Mouse (Mus musculus) forebrain, embryonic 14.5 days (tissue): ENCODE data around the gene Apoc2. TPM values are rescaled to one million over a fixed set of nuclear protein-coding genes. Genes with fewer than 3 reads are reported as not detected.

Experiments
- polyA plus RNA-seq: library from polyadenylated mRNA; unstranded; fragments of >200 nt; fragmentation: Nextera tagmentation; extraction: Ambion mirVana; gene quantifications from 2 replicates; pipeline ENCODE4 v1.2.1, GENCODE M21; 2014

Gene Apoc2
- polyA plus RNA-seq, 1 experiment from 2014 or later = not detected

Other genes starting within 250 kb of the Apoc2 start
- 9.2 and 13.0 TPM in 2 replicates for gene Mark4, start 219.1 kb downstream of the Apoc2 start, polyA plus RNA-seq
- gene Exoc3l2, start 214.6 kb downstream of the Apoc2 start, polyA plus RNA-seq = 0.16 and 0.25 TPM in 2 replicates
- gene Bloc1s3, start 169.6 kb downstream of the Apoc2 start, polyA plus RNA-seq = 2.1 and 2.3 TPM in 2 replicates
- gene Trappc6a, start 169.5 kb downstream of the Apoc2 start, polyA plus RNA-seq = 34.2 and 42.5 TPM in 2 replicates
- 0.36 and 0.57 TPM in 2 replicates for gene Nkpd1, start 160.1 kb downstream of the Apoc2 start, polyA plus RNA-seq
- 12.6 and 13.5 TPM in 2 replicates for gene Ppp1r37, start 114.9 kb downstream of the Apoc2 start, polyA plus RNA-seq
- gene Zfp296, start 100.7 kb downstream of the Apoc2 start, polyA plus RNA-seq = 0.15 TPM in 1 of 2 replicates, not detected in the other
- 134 and 146 TPM in 2 replicates for gene Gemin7, start 100.3 kb downstream of the Apoc2 start, polyA plus RNA-seq
- 27.1 and 40.1 TPM in 2 replicates for gene Clasrp, start 73.5 kb downstream of the Apoc2 start, polyA plus RNA-seq
- 2.8 and 3.0 TPM in 2 replicates for gene Relb, start 48.5 kb downstream of the Apoc2 start, polyA plus RNA-seq
- gene Clptm1, start 12.9 kb downstream of the Apoc2 start, polyA plus RNA-seq = 86.4 and 94.9 TPM in 2 replicates
- gene Gm44805, start 3.5 kb upstream of the Apoc2 start, polyA plus RNA-seq = not detected in 2 replicates
- gene Apoc4, start 3.5 kb upstream of the Apoc2 start, polyA plus RNA-seq = not detected in 2 replicates
- 1.0 and 1.4 TPM in 2 replicates for gene Apoc1, start 14.7 kb upstream of the Apoc2 start, polyA plus RNA-seq
- 261 and 304 TPM in 2 replicates for gene Apoe, start 21.2 kb upstream of the Apoc2 start, polyA plus RNA-seq
- 86.3 and 109 TPM in 2 replicates for gene Tomm40, start 37.5 kb upstream of the Apoc2 start, polyA plus RNA-seq
- 33.0 and 39.7 TPM in 2 replicates for gene Nectin2, start 72.5 kb upstream of the Apoc2 start, polyA plus RNA-seq
- gene Bcam, start 93.1 kb upstream of the Apoc2 start, polyA plus RNA-seq = 5.8 and 7.6 TPM in 2 replicates
- not detected in 2 replicates for gene Cblc, start 118.9 kb upstream of the Apoc2 start, polyA plus RNA-seq
- 0.75 TPM in 1 of 2 replicates, not detected in the other for gene Bcl3, start 144.8 kb upstream of the Apoc2 start, polyA plus RNA-seq
- gene Gm19345, start 174.1 kb upstream of the Apoc2 start, polyA plus RNA-seq = 5.6 and 7.1 TPM in 2 replicates
- gene Ceacam16, start 183.4 kb upstream of the Apoc2 start, polyA plus RNA-seq = not detected in 2 replicates
- gene Ceacam19, start 210.0 kb upstream of the Apoc2 start, polyA plus RNA-seq = not detected in 2 replicates
- 3.2 and 5.0 TPM in 2 replicates for gene Pvr, start 243.2 kb upstream of the Apoc2 start, polyA plus RNA-seq